Mouse (Mus musculus) embryonic facial prominence, embryonic 11.5 days (tissue): ENCODE measurements at regions not wholly inside any gene's neighbourhood (a gene's known extent, or its start where the extent isn't known, plus 50 kb on each side); places are given as distances from the start of the nearest gene placed in this dataset.

Experiments used
- ATAC-seq: fragments of 200-750 bp; cut with Nextera tagmentation; replicated peaks from 2 replicates; pipeline ENCODE4 v1.8.0; 2017; ENCODE audit warnings: low read depth; ENCODE audit not compliant: insufficient number of reproducible peaks, low FRiP score, low TSS enrichment
- DNase-seq: peaks from one replicate; pipeline ENCODE4 v3.0.0-alpha.2; 2015; ENCODE audit warnings: low spot score
- H3K27ac ChIP-seq: fragments of 300-500 bp; sonication (generic); replicated peaks from 2 replicates; pipeline ENCODE4 v1.5.1; 2014; ENCODE audit warnings: mild to moderate bottlenecking, low read depth, low read length, control low read depth
- H3K27me3 ChIP-seq: fragments of 300-500 bp; sonication (generic); 2 replicates; pipeline ENCODE4 v1.6.1; 2014; ENCODE audit warnings: mild to moderate bottlenecking, low read length, moderate library complexity, mixed read lengths; ENCODE audit not compliant: control insufficient read depth, insufficient read depth
- H3K36me3 ChIP-seq: fragments of 300-500 bp; sonication (generic); replicated peaks from 2 replicates; pipeline ENCODE4 v1.6.1; 2014; ENCODE audit warnings: low read depth, mild to moderate bottlenecking, low read length, moderate library complexity, mixed read lengths; ENCODE audit not compliant: control insufficient read depth, insufficient read depth
- H3K4me1 ChIP-seq: fragments of 300-500 bp; sonication (generic); 2 replicates; pipeline ENCODE4 v1.6.1; 2014; ENCODE audit warnings: low read length, mixed read lengths; ENCODE audit not compliant: control insufficient read depth, insufficient read depth
- H3K4me2 ChIP-seq: fragments of 300-500 bp; sonication (generic); 2 replicates; pipeline ENCODE4 v1.6.1; 2014; ENCODE audit warnings: low read depth, mild to moderate bottlenecking, control low read depth, low read length, moderate library complexity
- H3K4me3 ChIP-seq: fragments of 300-500 bp; sonication (generic); 2 replicates; pipeline ENCODE4 v1.5.1; 2014; ENCODE audit warnings: low read depth, low read length, control low read depth
- H3K9ac ChIP-seq: fragments of 300-500 bp; sonication (generic); replicated peaks from 2 replicates; pipeline ENCODE4 v1.6.1; 2014; ENCODE audit warnings: mild to moderate bottlenecking, control low read depth, low read length
- H3K9me3 ChIP-seq: fragments of 300-500 bp; sonication (generic); replicated peaks from 2 replicates; pipeline ENCODE4 v1.6.1; 2016; ENCODE audit warnings: mild to moderate bottlenecking, low read length, inconsistent platforms, mixed read lengths; ENCODE audit not compliant: control insufficient read depth
- WGBS: fragments of 180-500 bp; shearing (Covaris S2); extraction: QIAGEN DNeasy Blood & Tissue Kit; methylation state at CpG from one replicate; pipeline ENCODE4 v1.1.7; 2014; 5-methylcytosine and 5-hydroxymethylcytosine counted together

DNA sequence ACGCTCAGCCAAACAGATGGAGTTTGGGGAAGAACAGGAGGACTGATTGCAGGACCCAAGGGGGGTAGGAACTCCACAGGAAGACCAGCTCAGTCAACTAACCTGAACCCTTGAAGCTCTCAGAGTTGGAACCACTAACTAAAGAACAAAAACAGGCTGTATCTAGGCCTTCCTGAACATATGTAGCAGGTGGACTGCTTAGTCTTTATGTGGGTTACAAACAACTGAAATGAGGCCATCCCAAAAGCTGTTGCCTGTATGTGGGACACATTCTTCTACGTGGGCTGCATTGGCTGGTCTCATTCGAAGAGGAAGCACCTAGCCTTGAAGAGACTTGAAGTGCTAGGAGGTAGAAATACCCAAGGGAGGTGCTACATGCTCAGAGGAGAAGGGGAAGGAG lies 364.2 kb downstream of the Sgo2b start:
- Histone ChIP-seq H3K9me3 (no peaks in the 10 kb centered on the region), H3K4me1 (no peaks in the 10 kb centered on the region), H3K4me2 (no peak overlapping the region), H3K36me3 (no peaks in the 10 kb centered on the region), H3K27ac (no peak overlapping the region), H3K27me3 (no peaks in the 10 kb centered on the region), H3K9ac (no peak overlapping the region), H3K4me3 (no peak overlapping the region)
- 81% methylated on average over 3 of the region's 3 CpGs for WGBS
- no peak for ATAC-seq
- DNase-seq = no peak

DNA sequence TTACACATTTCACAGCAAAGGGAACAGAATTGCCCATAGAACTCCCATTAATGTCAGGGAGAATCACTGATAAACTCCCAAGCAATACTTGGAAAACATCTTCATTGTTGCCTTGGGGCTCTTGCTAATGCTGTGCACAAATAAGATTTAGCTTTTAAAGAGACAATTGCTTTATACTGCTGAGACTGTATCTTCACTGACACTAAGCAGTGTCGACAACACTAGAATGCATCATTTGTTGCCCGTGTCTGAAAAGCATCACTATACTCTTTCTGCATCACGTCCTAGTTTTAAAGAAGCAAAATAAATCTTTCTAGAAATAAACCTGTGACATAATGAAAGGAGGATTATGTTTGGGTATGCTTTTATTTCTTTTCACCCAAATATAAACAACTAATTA lies 377.5 kb downstream of the Sgo2b start:
- DNase-seq (no peak), ATAC-seq (no peak)
- no peaks in the 10 kb centered on the region for H3K9me3 ChIP-seq
- H3K27ac ChIP-seq = no peak overlapping the region
- no peaks in the 10 kb centered on the region for H3K36me3 ChIP-seq
- no peak overlapping the region for H3K4me2 ChIP-seq
- no peaks in the 10 kb centered on the region for H3K4me1 ChIP-seq
- no peak overlapping the region for H3K4me3 ChIP-seq
- no peaks in the 10 kb centered on the region for H3K27me3 ChIP-seq
- no peak overlapping the region for H3K9ac ChIP-seq
- WGBS = 83% methylated on average over 3 of the region's 3 CpGs

DNA sequence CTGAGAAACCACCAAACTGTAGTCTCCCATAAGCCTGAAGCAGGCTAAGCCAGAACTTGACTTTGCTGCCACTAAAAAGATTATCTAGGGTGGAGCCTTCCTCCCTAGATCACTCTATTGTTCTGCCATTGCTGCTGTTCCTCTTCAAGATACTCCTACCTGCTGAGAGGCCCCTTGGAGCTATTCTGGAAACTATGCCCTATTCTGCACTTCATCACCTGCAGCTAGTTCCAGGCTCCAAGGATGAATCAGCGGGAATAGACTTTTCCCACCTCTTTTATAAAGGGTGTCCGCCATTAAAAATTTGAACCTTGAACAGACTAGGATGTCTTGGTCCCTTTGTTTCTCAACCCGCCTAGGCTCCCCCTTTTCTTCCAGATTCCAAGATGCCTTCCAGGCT lies 412.8 kb downstream of the Sgo2b start:
- H3K4me2 ChIP-seq = no peak overlapping the region
- no peak overlapping the region for H3K4me3 ChIP-seq
- H3K27me3 ChIP-seq = no peaks in the 10 kb centered on the region
- H3K9ac ChIP-seq = no peak overlapping the region
- no peaks in the 10 kb centered on the region for H3K9me3 ChIP-seq
- H3K27ac ChIP-seq = no peak overlapping the region
- DNase-seq (no peak), ATAC-seq (no peak)
- WGBS = 89% methylated on average over 3 of the region's 3 CpGs
- no peaks in the 10 kb centered on the region for H3K36me3 ChIP-seq
- H3K4me1 ChIP-seq = no peaks in the 10 kb centered on the region

DNA sequence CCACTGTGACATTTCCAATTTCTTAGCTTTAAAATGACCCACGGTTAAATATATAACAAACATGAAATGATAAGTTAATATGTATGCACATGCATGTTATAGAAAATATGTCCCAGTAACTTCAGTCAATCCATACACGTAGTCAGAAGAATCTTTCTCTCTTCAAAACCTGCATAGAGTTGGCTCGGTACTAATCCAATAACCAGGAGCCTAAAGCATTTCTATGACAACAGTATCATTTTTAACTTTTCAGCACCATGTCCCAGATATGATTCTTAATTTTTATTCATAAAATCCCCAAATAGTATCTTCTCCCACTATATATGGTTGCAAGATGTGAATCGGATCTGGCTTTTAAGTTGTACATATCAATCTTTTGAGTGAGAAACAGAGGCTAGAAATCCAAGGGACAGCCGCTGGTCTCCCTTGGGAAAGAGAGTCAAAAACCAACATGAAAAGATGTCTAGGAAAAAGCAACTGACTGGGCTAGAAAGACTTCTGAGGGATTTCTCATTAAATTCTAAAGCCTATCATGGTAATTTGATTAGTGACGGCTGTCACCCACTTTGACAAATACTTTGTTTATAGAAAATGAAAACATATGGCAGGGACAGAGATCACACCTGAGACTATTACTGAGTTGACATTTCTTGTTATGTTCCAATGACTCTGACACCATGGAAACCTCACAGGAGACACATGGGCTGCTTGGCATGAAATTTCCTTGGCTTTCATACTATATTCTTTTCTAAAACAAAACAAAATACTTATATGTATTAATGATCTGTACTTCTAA lies 422.1 kb downstream of the Sgo2b start:
- H3K4me1 ChIP-seq = no peaks in the 10 kb centered on the region
- ATAC-seq = no peak
- WGBS = 70% methylated on average over 6 of the region's 6 CpGs
- H3K27me3 ChIP-seq = no peaks in the 10 kb centered on the region
- H3K9me3 ChIP-seq = no peaks in the 10 kb centered on the region
- no peak overlapping the region for H3K4me2 ChIP-seq
- no peak overlapping the region for H3K9ac ChIP-seq
- peak; percentile 0 for DNase-seq
- H3K36me3 ChIP-seq = no peaks in the 10 kb centered on the region
- no peak overlapping the region for H3K4me3 ChIP-seq
- no peak overlapping the region for H3K27ac ChIP-seq
